Mouse (Mus musculus) limb, embryonic 11.5 days (tissue): ENCODE results near the gene Stard10. TPM values are rescaled to one million over a fixed set of nuclear protein-coding genes. Genes with fewer than 3 reads are reported as not detected.

Experiments
- ATAC-seq: fragments of 200-750 bp; cut with Nextera tagmentation; 2 replicates; pipeline ENCODE4 v1.8.0; 2017; ENCODE audit warnings: low read depth; ENCODE audit not compliant: insufficient number of reproducible peaks, low FRiP score, low TSS enrichment
- DNase-seq: peaks from one replicate; pipeline ENCODE4 v3.0.0-alpha.2; 2015; ENCODE audit warnings: low spot score
- H3K27ac ChIP-seq: fragments of 300-500 bp; sonication (generic); replicated peaks from 2 replicates; pipeline ENCODE4 v1.5.1; 2014; ENCODE audit warnings: low read depth, mild to moderate bottlenecking, low read length
- H3K27me3 ChIP-seq: fragments of 300-500 bp; sonication (generic); 2 replicates; pipeline ENCODE4 v1.6.1; 2014; ENCODE audit warnings: mild to moderate bottlenecking, low read length, mixed read lengths; ENCODE audit not compliant: control insufficient read depth, insufficient read depth
- H3K36me3 ChIP-seq: fragments of 300-500 bp; sonication (generic); 2 replicates; pipeline ENCODE4 v1.6.1; 2014; ENCODE audit warnings: mild to moderate bottlenecking, low read length, moderate library complexity, mixed read lengths; ENCODE audit not compliant: control insufficient read depth, insufficient read depth
- H3K4me1 ChIP-seq: fragments of 300-500 bp; sonication (generic); 2 replicates; pipeline ENCODE4 v1.6.1; 2014; ENCODE audit warnings: low read length, mixed read lengths; ENCODE audit not compliant: control insufficient read depth, insufficient read depth
- H3K4me2 ChIP-seq: fragments of 300-500 bp; sonication (generic); 2 replicates; pipeline ENCODE4 v1.6.1; 2014; ENCODE audit warnings: low read depth, mild to moderate bottlenecking, moderate library complexity; ENCODE audit not compliant: severe bottlenecking
- H3K4me3 ChIP-seq: fragments of 300-500 bp; sonication (generic); 2 replicates; pipeline ENCODE4 v1.5.1; 2014; ENCODE audit warnings: low read depth, low read length
- H3K9ac ChIP-seq: fragments of 300-500 bp; sonication (generic); 2 replicates; pipeline ENCODE4 v1.6.1; 2014; ENCODE audit warnings: mild to moderate bottlenecking, low read length
- H3K9me3 ChIP-seq: fragments of 300-500 bp; sonication (generic); 2 replicates; pipeline ENCODE4 v1.6.1; 2016; ENCODE audit warnings: low read length; ENCODE audit not compliant: control insufficient read depth
- WGBS: fragments of 180-500 bp; shearing (Covaris S2); extraction: QIAGEN DNeasy Blood & Tissue Kit; methylation state at CpG from one replicate; pipeline ENCODE4 v1.1.7; 2014; 5-methylcytosine and 5-hydroxymethylcytosine counted together
- polyA plus RNA-seq: library from polyadenylated mRNA; unstranded; fragments of >200 nt; fragmentation: Nextera tagmentation; extraction: Ambion mirVana; gene quantifications from 2 replicates; pipeline ENCODE4 v1.2.1, GENCODE M21; 2014

Gene Stard10
- polyA plus RNA-seq, 1 experiment from 2014 or later, result 17.8 TPM

DNA sequence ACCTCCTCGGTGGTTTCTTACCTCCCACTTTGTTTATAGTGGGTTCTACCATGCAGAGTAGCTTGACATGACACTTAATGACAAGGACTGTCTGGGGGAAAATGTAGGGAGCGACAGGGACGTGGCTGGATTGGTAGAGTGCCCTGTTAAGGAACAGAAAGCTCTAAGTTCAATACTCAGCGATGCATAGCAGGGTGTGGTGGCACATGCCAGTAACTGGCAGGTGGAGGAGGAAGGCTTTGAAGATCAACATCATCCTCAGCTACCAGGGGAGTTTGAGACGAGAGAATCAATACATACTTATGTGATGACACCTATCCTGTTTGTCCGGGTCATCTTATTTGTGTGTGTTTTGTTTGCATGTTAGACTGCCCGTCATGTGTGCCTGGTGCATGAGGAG lies 52.8 kb downstream of the Stard10 start:
- H3K36me3 ChIP-seq, result no peaks in the 10 kb centered on the region
- H3K27me3 ChIP-seq, result no peaks in the 10 kb centered on the region
- 80% methylated on average over 7 of the region's 7 CpGs for WGBS
- no peaks in the 10 kb centered on the region for H3K9me3 ChIP-seq
- H3K4me3 ChIP-seq, result no peak overlapping the region
- no peaks in the 10 kb centered on the region for H3K4me1 ChIP-seq
- no peak overlapping the region for H3K9ac ChIP-seq
- no peak overlapping the region for H3K27ac ChIP-seq
- no peak for DNase-seq
- H3K4me2 ChIP-seq, result no peak overlapping the region
- no peak for ATAC-seq

DNA sequence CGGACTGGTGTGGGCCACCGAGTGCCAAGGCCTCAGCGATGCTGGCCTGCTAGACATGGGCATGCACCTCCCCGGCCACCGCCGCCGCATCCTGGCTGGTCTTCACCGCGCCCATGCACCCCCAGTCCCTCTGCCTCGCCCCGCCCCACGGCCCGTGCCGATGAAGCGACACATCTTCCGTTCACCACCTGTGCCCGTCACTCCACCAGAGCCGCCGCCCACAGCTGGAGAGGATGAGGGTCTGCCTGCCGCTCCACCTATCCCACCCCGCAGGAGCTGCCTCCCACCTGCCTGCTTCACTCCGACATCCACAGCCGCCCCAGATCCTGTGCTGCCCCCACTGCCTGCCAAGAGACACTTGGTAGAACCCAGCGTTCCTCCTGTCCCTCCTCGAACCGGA lies 56.2 kb downstream of the Stard10 start:
- no peak overlapping the region for H3K27ac ChIP-seq
- no peak for ATAC-seq
- H3K4me3 ChIP-seq, result no peak overlapping the region
- no peaks in the 10 kb centered on the region for H3K9me3 ChIP-seq
- no peaks in the 10 kb centered on the region for H3K36me3 ChIP-seq
- 80% methylated on average over 26 of the region's 26 CpGs for WGBS
- no peak overlapping the region for H3K9ac ChIP-seq
- no peak overlapping the region for H3K4me2 ChIP-seq
- no peaks in the 10 kb centered on the region for H3K27me3 ChIP-seq
- DNase-seq, result no peak
- peaks cover 4% of the 10 kb centered on the region for H3K4me1 ChIP-seq

DNA sequence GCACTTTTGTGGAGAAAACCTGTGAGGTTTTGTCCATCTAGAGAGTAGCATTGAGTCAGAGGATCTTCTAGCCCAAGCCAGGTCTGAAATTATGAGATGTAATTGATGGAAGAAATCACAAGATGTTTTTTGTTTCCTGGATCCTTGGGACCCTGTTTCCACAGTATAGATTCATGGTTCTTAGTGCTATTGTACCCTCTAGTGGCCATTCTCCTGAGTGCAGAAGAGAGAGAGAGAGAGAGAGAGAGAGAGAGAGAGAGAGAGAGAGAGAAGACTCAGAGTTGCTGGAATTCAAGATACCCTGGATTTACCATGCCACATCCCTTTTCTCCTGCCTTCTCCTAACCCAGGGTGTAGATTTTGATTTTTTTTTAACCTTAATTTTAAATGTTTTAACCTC lies 57.3 kb downstream of the Stard10 start:
- H3K4me1 ChIP-seq, result peaks cover 8% of the 10 kb centered on the region
- no peak overlapping the region for H3K4me2 ChIP-seq
- no peaks in the 10 kb centered on the region for H3K36me3 ChIP-seq
- H3K4me3 ChIP-seq, result no peak overlapping the region
- ATAC-seq (no peak), DNase-seq (no peak)
- H3K27ac ChIP-seq, result no peak overlapping the region
- H3K27me3 ChIP-seq, result no peaks in the 10 kb centered on the region
- no peak overlapping the region for H3K9ac ChIP-seq
- no peaks in the 10 kb centered on the region for H3K9me3 ChIP-seq

DNA sequence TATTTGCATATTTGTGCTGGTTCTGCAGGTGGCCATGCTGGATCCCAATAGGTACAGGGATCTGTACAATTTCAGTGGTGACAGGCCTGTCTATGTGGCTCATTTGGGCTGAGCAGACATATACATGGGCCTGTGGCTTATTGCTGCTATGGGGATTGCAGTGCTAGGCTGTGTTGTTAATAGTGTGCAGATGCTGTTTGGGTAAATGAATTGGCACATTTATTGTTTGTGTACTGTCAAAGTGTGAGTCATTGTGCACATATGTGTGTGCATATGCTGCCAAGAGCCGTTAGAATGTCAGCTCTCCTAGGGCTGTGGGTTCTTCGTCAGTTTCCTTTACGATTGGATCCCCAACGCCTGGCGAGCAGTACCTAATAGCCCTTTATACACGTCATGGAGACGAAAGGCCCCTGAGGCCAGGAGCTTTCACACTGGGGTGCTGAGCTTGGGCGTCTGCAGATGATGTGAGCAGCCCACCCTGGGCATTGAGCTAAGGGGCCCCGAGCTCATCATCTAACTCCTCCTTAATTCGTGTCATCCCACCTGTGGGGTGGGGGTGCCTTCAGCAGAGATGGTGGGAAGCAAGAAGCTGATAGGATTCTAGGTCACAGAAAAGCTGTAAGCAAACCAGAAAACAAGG lies 59.9 kb downstream of the Stard10 start:
- H3K4me3 ChIP-seq, result no peak overlapping the region
- no peaks in the 10 kb centered on the region for H3K9me3 ChIP-seq
- WGBS, result 56% methylated on average over 10 of the region's 10 CpGs
- no peaks in the 10 kb centered on the region for H3K36me3 ChIP-seq
- DNase-seq (no peak), ATAC-seq (no peak)
- H3K27ac ChIP-seq, result no peak overlapping the region; the same call in 1 of the 2 replicates
- H3K4me2 ChIP-seq, result no peak overlapping the region
- H3K4me1 ChIP-seq, result peaks cover 8% of the 10 kb centered on the region
- no peak overlapping the region for H3K9ac ChIP-seq
- H3K27me3 ChIP-seq, result no peaks in the 10 kb centered on the region

DNA sequence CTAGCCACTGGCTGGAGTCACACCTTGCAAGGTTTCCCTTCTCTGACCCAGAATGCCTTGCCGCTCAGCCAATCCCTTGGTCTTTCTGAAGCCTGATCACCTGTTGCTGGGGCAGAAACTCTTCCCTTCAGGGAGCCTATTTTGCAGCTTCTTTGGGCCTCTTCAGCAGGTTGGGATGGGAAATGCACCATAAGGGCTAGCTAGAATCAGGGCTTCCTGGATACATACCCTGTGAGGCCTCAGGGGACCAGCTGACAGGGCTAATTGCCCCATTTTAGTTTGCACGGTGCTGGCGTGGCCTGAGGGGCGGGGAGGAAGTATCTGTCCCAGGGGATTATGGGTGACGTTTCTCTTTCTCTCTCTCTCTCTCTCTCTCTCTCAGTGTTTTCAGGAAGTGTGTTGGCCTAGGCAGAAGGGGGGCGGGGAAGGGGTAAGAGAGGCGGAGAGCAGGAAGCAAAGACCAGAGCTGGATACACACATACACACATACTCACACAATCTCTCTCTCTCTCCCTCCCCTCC lies 60.9 kb downstream of the Stard10 start:
- Histone ChIP-seq H3K4me1 (peaks cover 8% of the 10 kb centered on the region), H3K4me3 (no peak overlapping the region), H3K27me3 (no peaks in the 10 kb centered on the region), H3K9me3 (no peaks in the 10 kb centered on the region), H3K27ac (no peak overlapping the region), H3K36me3 (no peaks in the 10 kb centered on the region), H3K9ac (no peak overlapping the region; the same call in 1 of the 2 replicates), H3K4me2 (peak overlapping the region; percentile 33; the same call in 1 of the 2 replicates)
- ATAC-seq (peak; percentile 41), DNase-seq (peak; percentile 65)
- WGBS, result 18% methylated on average over 7 of the region's 7 CpGs

DNA sequence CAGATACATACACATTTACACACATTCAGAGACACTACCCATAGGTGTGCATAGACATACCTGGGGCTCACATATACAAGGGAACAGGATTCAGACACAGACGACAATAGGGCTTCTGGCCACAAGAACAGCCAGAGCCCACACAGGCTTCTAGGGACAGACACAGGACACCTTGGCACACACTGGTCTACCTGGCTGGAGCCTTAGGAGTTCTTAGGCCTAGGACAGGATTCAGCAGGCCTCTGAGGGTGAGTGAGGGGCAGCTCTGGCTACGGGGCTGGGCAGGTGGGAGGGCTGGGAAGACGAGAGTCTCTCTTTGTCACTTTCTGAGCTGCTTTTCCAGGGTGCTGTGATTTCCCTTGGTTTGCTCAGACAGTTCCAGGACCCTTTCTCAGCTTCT lies 61.4 kb downstream of the Stard10 start:
- H3K9ac ChIP-seq, result peak overlapping the region; percentile 8; the same call in 1 of the 2 replicates
- H3K4me3 ChIP-seq, result no peak overlapping the region
- H3K4me1 ChIP-seq, result peaks cover 8% of the 10 kb centered on the region
- H3K9me3 ChIP-seq, result no peaks in the 10 kb centered on the region
- H3K27ac ChIP-seq, result no peak overlapping the region
- H3K27me3 ChIP-seq, result no peaks in the 10 kb centered on the region
- ATAC-seq (no peak; the same call in 1 of the 2 replicates), DNase-seq (no peak)
- H3K4me2 ChIP-seq, result no peak overlapping the region
- WGBS, result 65% methylated on average over 3 of the region's 3 CpGs
- H3K36me3 ChIP-seq, result no peaks in the 10 kb centered on the region

DNA sequence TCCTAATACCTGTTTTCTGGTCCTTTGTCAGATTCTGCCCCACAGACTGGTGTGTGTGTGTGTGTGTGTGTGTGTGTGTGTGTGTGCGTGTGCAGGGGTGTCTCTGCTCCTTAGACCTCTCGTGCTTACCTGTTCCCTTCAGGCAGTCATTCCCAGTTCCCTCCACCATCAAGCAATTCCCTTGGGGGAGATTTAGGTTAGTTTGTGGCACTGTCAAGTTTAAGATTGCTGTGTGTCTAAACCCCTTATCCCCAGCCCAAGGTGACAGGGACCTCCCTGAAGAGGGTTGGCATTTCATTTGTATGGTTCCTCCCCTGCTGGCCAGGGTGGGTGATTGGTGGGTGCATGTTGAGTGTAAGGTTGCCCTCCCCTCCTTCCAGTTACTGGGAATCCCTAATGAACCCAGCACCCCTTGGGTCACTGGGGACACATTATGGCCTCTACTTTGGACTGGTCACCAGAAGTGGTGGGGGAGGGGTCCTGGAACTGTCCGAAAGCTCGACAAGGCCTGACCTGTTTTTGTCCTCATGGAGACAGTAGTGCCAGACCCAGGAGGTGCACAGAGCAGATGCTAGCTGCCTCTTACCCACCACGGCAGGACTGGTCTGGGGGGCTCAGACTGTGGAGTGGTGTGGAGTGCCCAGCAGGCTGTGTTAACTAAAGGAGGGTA lies 62.0 kb downstream of the Stard10 start:
- DNase-seq (no peak), ATAC-seq (no peak)
- Histone ChIP-seq H3K9ac (no peak overlapping the region; the same call in 1 of the 2 replicates), H3K9me3 (no peaks in the 10 kb centered on the region), H3K4me3 (no peak overlapping the region), H3K4me2 (no peak overlapping the region), H3K36me3 (no peaks in the 10 kb centered on the region), H3K27ac (no peak overlapping the region), H3K27me3 (no peaks in the 10 kb centered on the region), H3K4me1 (peaks cover 8% of the 10 kb centered on the region)
- 61% methylated on average over 5 of the region's 5 CpGs for WGBS

DNA sequence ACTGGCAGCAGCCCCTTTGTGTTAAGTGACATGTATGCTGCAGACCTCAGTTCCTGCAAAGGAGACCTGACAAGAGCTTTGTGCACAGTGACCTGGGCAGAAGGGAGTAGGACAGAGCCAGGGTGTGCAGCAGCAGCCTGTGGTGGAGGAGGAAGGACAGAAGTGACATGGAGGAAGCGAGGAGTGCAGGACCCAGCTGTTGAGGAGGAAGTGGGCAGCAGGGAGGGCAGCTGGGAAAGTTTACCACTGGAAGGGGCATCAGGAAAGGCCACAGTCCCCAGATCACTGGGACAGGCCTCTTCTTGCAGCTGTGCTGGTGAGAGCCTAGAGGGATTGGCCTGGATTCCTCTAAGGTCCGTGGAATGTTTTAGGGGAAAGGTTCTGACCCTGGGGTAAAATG lies 62.8 kb downstream of the Stard10 start:
- DNase-seq (no peak), ATAC-seq (no peak)
- Histone ChIP-seq H3K27ac (no peak overlapping the region), H3K4me1 (peaks cover 8% of the 10 kb centered on the region), H3K36me3 (no peaks in the 10 kb centered on the region), H3K4me3 (no peak overlapping the region), H3K9ac (no peak overlapping the region), H3K4me2 (no peak overlapping the region), H3K9me3 (no peaks in the 10 kb centered on the region), H3K27me3 (no peaks in the 10 kb centered on the region)
- WGBS, result 75% methylated on average over 2 of the region's 2 CpGs
